Mouse (Mus musculus) heart, embryonic 16.5 days (tissue): Measurements from ENCODE around the gene Ntm. TPM values are rescaled to one million over a fixed set of nuclear protein-coding genes. Genes with fewer than 3 reads are reported as not detected.

ENCODE experiments used
- ATAC-seq: fragments of 200-750 bp; cut with Nextera tagmentation; replicated peaks from 2 replicates; pipeline ENCODE4 v1.8.0; 2017; ENCODE audit warnings: moderate number of reproducible peaks; ENCODE audit not compliant: insufficient read depth, low FRiP score; ENCODE audit errors: extremely low read depth
- H3K27ac ChIP-seq: fragments of 300-500 bp; sonication (generic); 2 replicates; pipeline ENCODE4 v1.5.1; 2014; ENCODE audit warnings: mild to moderate bottlenecking, low read length, control low read depth, moderate library complexity
- H3K27me3 ChIP-seq: fragments of 300-500 bp; sonication (generic); 2 replicates; pipeline ENCODE4 v1.6.1; 2014; ENCODE audit warnings: low read length, mixed read lengths; ENCODE audit not compliant: control insufficient read depth, insufficient read depth
- H3K36me3 ChIP-seq: fragments of 300-500 bp; sonication (generic); 2 replicates; pipeline ENCODE4 v1.6.1; 2014; ENCODE audit not compliant: control insufficient read depth, insufficient read depth
- H3K4me1 ChIP-seq: fragments of 300-500 bp; sonication (generic); 2 replicates; pipeline ENCODE4 v1.6.1; 2014; ENCODE audit warnings: low read length, mixed read lengths; ENCODE audit not compliant: control insufficient read depth, insufficient read depth
- H3K4me2 ChIP-seq: fragments of 300-500 bp; sonication (generic); 2 replicates; pipeline ENCODE4 v1.6.1; 2014; ENCODE audit warnings: low read depth, mild to moderate bottlenecking, control low read depth, low read length
- H3K4me3 ChIP-seq: fragments of 300-500 bp; sonication (generic); 2 replicates; pipeline ENCODE4 v1.5.1; 2014; ENCODE audit warnings: mild to moderate bottlenecking, control low read depth, low read length
- H3K9ac ChIP-seq: fragments of 300-500 bp; sonication (generic); 2 replicates; pipeline ENCODE4 v1.6.1; 2014; ENCODE audit warnings: low read length, control low read depth
- H3K9me3 ChIP-seq: fragments of 300-500 bp; sonication (generic); replicated peaks from 2 replicates; pipeline ENCODE4 v1.6.1; 2016; ENCODE audit warnings: low read length; ENCODE audit not compliant: control insufficient read depth
- WGBS: fragments of 180-500 bp; shearing (Covaris S2); extraction: QIAGEN DNeasy Blood & Tissue Kit; methylation state at CpG from one replicate; pipeline ENCODE4 v1.1.7; 2014; 5-methylcytosine and 5-hydroxymethylcytosine counted together
- polyA plus RNA-seq: library from polyadenylated mRNA; unstranded; fragments of >200 nt; fragmentation: Nextera tagmentation; extraction: Ambion mirVana; gene quantifications from 2 replicates; pipeline ENCODE4 v1.2.1, GENCODE M21; 2015

Ntm gene
- polyA plus RNA-seq, 1 experiment from 2014 or later: 23.6 TPM

- Histone ChIP-seq H3K36me3 (no peaks in the 10 kb centered on the region), H3K4me3 (no peak overlapping the region), H3K4me1 (peaks cover 10% of the 10 kb centered on the region; the same call in 1 of the 2 replicates), H3K4me2 (no peak overlapping the region), H3K9me3 (no peaks in the 10 kb centered on the region), H3K27me3 (no peaks in the 10 kb centered on the region), H3K27ac (no peak overlapping the region), H3K9ac (no peak overlapping the region)
- WGBS: 83% methylated on average over 2 of the region's 2 CpGs
- ATAC-seq: no peak
These were observed 753.7 kb downstream of the Ntm start for GRCm38 (mm10) chr9:29209243-29209642.

DNA sequence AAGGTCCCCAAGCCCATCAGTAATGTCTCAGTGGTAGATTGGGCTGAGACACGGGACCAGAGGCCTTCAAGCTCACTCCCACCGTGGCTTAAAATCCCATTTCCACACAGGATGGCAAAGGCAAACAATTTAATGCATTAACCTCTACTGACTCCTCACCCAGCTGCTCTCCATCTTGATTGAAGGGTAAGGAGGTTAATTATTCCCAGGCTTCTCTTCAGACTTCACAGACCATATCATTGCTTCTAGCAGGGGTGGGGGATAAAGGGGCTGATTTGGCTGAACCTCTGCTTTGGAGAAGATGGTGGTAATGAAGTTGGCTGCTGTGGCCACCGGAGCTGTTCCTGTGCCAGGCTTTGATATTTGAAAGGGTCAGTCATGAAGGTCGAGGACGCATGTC, 754.8 kb downstream of the Ntm start:
- Histone ChIP-seq H3K4me3 (no peak overlapping the region), H3K9me3 (no peaks in the 10 kb centered on the region), H3K36me3 (no peaks in the 10 kb centered on the region), H3K4me1 (peaks cover 10% of the 10 kb centered on the region; the same call in 1 of the 2 replicates), H3K4me2 (no peak overlapping the region), H3K9ac (no peak overlapping the region), H3K27me3 (no peaks in the 10 kb centered on the region), H3K27ac (no peak overlapping the region)
- ATAC-seq: no peak
- 81% methylated on average over 5 of the region's 5 CpGs for WGBS

- H3K36me3 ChIP-seq: no peaks in the 10 kb centered on the region
- H3K9ac ChIP-seq: no peak overlapping the region
- WGBS: 44% methylated on average over 4 of the region's 4 CpGs
- no peaks in the 10 kb centered on the region for H3K27me3 ChIP-seq
- no peak overlapping the region for H3K4me3 ChIP-seq
- no peaks in the 10 kb centered on the region for H3K9me3 ChIP-seq
- no peak overlapping the region; the same call in 1 of the 2 replicates for H3K27ac ChIP-seq
- 0 out of 2 replicates have a peak, but pooled peaks have one; percentile 29 for ATAC-seq
- H3K4me1 ChIP-seq: peaks cover 27% of the 10 kb centered on the region
- no peak overlapping the region for H3K4me2 ChIP-seq
These were observed 757.3 kb downstream of the Ntm start for GRCm38 (mm10) chr9:29205680-29206079.

DNA sequence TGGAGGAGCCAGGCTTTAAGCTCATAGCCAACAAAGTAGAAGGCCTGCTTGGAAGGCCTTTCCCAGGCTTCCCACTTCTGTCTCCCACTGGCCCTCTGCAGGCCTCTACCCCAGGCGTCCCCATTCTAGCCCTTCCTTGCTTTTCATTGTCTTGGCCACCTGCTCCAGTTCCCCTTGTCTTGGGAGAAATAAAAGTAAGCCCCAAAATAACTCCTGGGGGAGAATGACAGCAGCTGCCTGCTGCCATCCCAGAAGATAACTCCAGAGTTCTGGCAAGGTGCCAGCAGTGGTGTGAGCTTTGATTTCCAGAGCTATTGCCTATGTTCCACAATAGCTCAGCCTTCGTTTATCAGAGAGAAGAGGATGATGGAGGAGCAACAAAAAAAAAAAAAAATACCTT, 760.7 kb downstream of the Ntm start:
- 9% methylated on average over 2 of the region's 2 CpGs for WGBS
- Histone ChIP-seq H3K27me3 (no peaks in the 10 kb centered on the region), H3K9ac (no peak overlapping the region), H3K4me2 (no peak overlapping the region), H3K27ac (peak overlapping the region; percentile 52; the same call in 1 of the 2 replicates), H3K9me3 (no peaks in the 10 kb centered on the region), H3K4me1 (peaks cover 27% of the 10 kb centered on the region), H3K36me3 (no peaks in the 10 kb centered on the region), H3K4me3 (no peak overlapping the region)
- peak; percentile 15; the same call in 1 of the 2 replicates for ATAC-seq

GRCm38 (mm10) chr9:29201163-29202053, 761.5 kb downstream of the Ntm start:
- WGBS: 39% methylated on average over 14 of the region's 14 CpGs
- ATAC-seq: peak; percentile 85
- H3K36me3 ChIP-seq: no peaks in the 10 kb centered on the region
- peak overlapping the region; percentile 52; the same call in 1 of the 2 replicates for H3K27ac ChIP-seq
- no peak overlapping the region for H3K4me3 ChIP-seq
- no peak overlapping the region for H3K9ac ChIP-seq
- peaks cover 27% of the 10 kb centered on the region for H3K4me1 ChIP-seq
- no peaks in the 10 kb centered on the region for H3K9me3 ChIP-seq
- peak overlapping the region; percentile 37 for H3K4me2 ChIP-seq
- H3K27me3 ChIP-seq: no peaks in the 10 kb centered on the region

GRCm38 (mm10) chr9:29197046-29197445, 765.9 kb downstream of the Ntm start:
- H3K36me3 ChIP-seq: no peaks in the 10 kb centered on the region
- H3K27me3 ChIP-seq: no peaks in the 10 kb centered on the region
- no peak for ATAC-seq
- no peaks in the 10 kb centered on the region for H3K9me3 ChIP-seq
- WGBS: 54% methylated on average over 3 of the region's 3 CpGs
- no peak overlapping the region for H3K27ac ChIP-seq
- H3K4me2 ChIP-seq: no peak overlapping the region
- peaks cover 14% of the 10 kb centered on the region for H3K4me1 ChIP-seq
- H3K9ac ChIP-seq: no peak overlapping the region
- H3K4me3 ChIP-seq: no peak overlapping the region

DNA sequence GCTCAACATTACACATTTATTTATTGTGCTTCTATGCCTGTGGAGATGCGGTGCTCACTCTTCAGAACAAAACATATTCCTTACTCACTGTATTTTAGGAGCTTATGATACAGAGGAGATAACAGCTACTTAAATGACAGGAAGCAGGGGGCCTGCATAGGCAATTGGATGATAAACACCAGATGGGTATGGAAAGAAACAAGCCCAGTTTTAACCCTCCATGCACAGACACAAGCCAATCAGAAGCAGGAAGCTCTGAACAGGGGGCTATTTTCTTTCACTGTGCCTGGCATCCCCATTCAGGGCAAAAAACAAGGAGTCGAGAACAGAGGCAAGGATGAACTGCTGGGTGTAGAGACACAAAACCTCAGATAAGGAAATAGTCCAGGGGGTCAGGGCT, 768.7 kb downstream of the Ntm start:
- H3K9ac ChIP-seq: no peak overlapping the region
- no peak overlapping the region for H3K27ac ChIP-seq
- 38% methylated on average over 2 of the region's 2 CpGs for WGBS
- H3K36me3 ChIP-seq: no peaks in the 10 kb centered on the region
- no peak for ATAC-seq
- H3K27me3 ChIP-seq: no peaks in the 10 kb centered on the region
- no peak overlapping the region for H3K4me3 ChIP-seq
- H3K4me1 ChIP-seq: peaks cover 3% of the 10 kb centered on the region; the same call in 1 of the 2 replicates
- H3K9me3 ChIP-seq: no peaks in the 10 kb centered on the region
- no peak overlapping the region for H3K4me2 ChIP-seq

DNA sequence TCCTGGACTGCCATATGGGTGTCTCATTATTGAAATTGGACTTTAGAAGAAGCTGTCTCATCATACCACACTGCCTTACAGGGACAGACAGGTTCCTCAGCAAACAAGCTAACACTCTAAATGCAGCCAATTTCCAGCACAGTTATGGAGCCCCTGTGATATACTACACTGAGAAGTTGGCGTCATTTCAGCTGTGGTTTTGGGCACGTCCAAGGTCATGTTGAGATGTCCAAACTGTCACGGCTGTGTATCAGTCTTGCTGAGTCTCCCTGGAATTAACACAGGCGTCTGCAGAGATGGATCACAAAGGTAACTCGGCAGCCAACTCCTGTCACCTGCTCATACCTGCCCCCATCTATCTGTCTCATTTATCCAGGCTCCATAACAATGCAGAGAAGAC, 779.9 kb downstream of the Ntm start:
- no peak overlapping the region for H3K27ac ChIP-seq
- no peaks in the 10 kb centered on the region for H3K9me3 ChIP-seq
- no peaks in the 10 kb centered on the region for H3K27me3 ChIP-seq
- 64% methylated on average over 5 of the region's 5 CpGs for WGBS
- H3K4me3 ChIP-seq: no peak overlapping the region
- H3K9ac ChIP-seq: no peak overlapping the region
- ATAC-seq: no peak
- no peak overlapping the region for H3K4me2 ChIP-seq
- no peaks in the 10 kb centered on the region for H3K4me1 ChIP-seq
- H3K36me3 ChIP-seq: no peaks in the 10 kb centered on the region

GRCm38 (mm10) chr9:29181661-29182060, 781.3 kb downstream of the Ntm start:
- WGBS: 83% methylated on average over 2 of the region's 2 CpGs
- no peak for ATAC-seq
- H3K9ac ChIP-seq: no peak overlapping the region

More at GRCm38 (mm10) chr9:29181661-29182060, 781.3 kb downstream of the Ntm start:
- no peaks in the 10 kb centered on the region for H3K27me3 ChIP-seq
- no peaks in the 10 kb centered on the region for H3K4me1 ChIP-seq
- no peak overlapping the region for H3K27ac ChIP-seq
- H3K9me3 ChIP-seq: no peaks in the 10 kb centered on the region
- H3K4me2 ChIP-seq: no peak overlapping the region
- H3K36me3 ChIP-seq: no peaks in the 10 kb centered on the region
- no peak overlapping the region for H3K4me3 ChIP-seq
